Mouse (Mus musculus) embryonic facial prominence, embryonic 13.5 days (tissue): ENCODE results near the gene Slc6a11. TPM values are rescaled to one million over a fixed set of nuclear protein-coding genes. Genes with fewer than 3 reads are reported as not detected.

Experiments
- ATAC-seq: fragments of 200-750 bp; cut with Nextera tagmentation; 2 replicates; pipeline ENCODE4 v1.8.0; 2017; ENCODE audit warnings: low read depth; ENCODE audit not compliant: insufficient number of reproducible peaks, insufficient read depth, low FRiP score, low TSS enrichment
- H3K27ac ChIP-seq: fragments of 300-500 bp; sonication (generic); 2 replicates; pipeline ENCODE4 v1.5.1; 2015; ENCODE audit warnings: moderate library complexity, mild to moderate bottlenecking, inconsistent platforms
- H3K27me3 ChIP-seq: fragments of 300-500 bp; sonication (generic); 2 replicates; pipeline ENCODE4 v1.6.1; 2015; ENCODE audit warnings: mild to moderate bottlenecking, inconsistent platforms
- H3K36me3 ChIP-seq: fragments of 300-500 bp; sonication (generic); 2 replicates; pipeline ENCODE4 v1.6.1; 2015; ENCODE audit warnings: mild to moderate bottlenecking, inconsistent platforms
- H3K4me1 ChIP-seq: fragments of 300-500 bp; sonication (generic); 2 replicates; pipeline ENCODE4 v1.6.1; 2015; ENCODE audit warnings: inconsistent platforms
- H3K4me2 ChIP-seq: fragments of 300-500 bp; sonication (generic); 2 replicates; pipeline ENCODE4 v1.6.1; 2015; ENCODE audit warnings: moderate library complexity, mild to moderate bottlenecking, inconsistent platforms
- H3K4me3 ChIP-seq: fragments of 300-500 bp; sonication (generic); 2 replicates; pipeline ENCODE4 v1.5.1; 2015; ENCODE audit warnings: mild to moderate bottlenecking, inconsistent platforms
- H3K9ac ChIP-seq: fragments of 300-500 bp; sonication (generic); 2 replicates; pipeline ENCODE4 v1.6.1; 2015; ENCODE audit warnings: mild to moderate bottlenecking, inconsistent platforms
- H3K9me3 ChIP-seq: fragments of 300-500 bp; sonication (generic); 2 replicates; pipeline ENCODE4 v1.6.1; 2016; ENCODE audit warnings: inconsistent platforms
- WGBS: fragments of 180-500 bp; shearing (Covaris S2); methylation state at CpG from one replicate; pipeline ENCODE4 v1.1.7; 2015; ENCODE audit warnings: mixed read lengths; 5-methylcytosine and 5-hydroxymethylcytosine counted together
- polyA plus RNA-seq: library from polyadenylated mRNA; unstranded; fragments of >200 nt; fragmentation: Nextera tagmentation; extraction: Ambion mirVana; gene quantifications from 2 replicates; pipeline ENCODE4 v1.2.1, GENCODE M21; 2015

The Slc6a11 gene
- polyA plus RNA-seq, 1 experiment from 2014 or later, result 0.38 TPM

DNA sequence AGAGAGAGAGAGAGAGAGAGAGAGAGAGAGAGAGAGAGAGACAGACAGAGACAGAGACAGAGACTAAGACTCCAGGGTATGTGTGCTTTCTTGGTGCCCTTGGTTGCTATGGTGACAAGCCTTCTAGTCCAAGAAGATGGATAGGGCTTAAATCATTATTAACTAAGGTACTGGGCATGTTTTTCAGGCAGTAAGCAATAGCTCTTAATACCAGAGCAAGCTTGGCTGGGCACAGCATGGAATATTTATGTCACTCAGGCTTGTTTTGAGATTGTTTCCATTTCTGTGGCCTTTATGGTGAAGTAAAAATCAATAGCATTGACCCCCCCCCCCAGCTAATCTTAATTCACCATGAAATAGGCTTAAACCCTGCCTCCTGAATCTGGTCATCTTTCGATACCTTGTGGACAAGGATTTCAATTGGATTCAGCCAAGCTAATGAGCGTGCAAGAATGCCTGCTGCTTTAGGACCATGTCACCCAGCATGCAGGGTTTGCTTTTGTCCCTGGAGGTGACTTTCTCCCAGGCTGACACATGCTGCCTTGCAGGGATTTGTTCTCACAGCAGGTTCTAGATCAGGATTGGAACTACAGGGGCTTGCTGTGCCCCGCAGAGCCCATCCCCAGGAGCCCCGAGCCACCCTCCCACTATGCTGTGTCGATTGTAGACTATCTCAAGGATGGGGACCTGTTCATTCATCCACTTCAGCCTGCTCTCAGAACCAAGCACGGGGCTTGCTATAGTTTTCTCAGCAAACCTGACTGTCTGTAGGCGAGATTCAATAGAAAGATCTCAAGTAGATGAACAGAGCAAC, 51.5 kb downstream of the Slc6a11 start:
- no peak overlapping the region for H3K27ac ChIP-seq
- no peak for ATAC-seq
- 38% methylated on average over 7 of the region's 7 CpGs for WGBS

DNA sequence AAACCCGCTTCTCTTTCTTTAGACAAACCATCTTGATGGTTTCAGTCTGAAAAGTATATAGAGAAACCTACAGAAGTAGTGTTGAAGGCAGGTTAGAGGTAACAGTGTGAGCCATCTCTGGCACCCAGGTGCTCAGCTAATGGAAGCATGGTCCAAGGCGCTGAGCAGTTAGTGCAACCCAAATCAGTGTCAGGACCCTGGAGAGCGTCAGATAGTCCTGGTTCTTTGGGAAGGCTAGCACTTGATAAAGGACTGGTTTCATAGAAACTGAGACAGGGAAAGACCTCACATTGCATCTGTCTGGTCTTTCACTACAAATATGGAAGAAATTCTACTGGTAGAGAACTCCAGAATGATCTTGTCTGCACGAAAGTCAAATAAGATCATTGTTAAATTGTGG, 56.1 kb downstream of the Slc6a11 start:
- Histone ChIP-seq H3K27ac (no peak overlapping the region), H3K27me3 (no peaks in the 10 kb centered on the region), H3K4me1 (no peaks in the 10 kb centered on the region), H3K9me3 (no peaks in the 10 kb centered on the region), H3K36me3 (no peaks in the 10 kb centered on the region), H3K4me3 (no peak overlapping the region), H3K4me2 (no peak overlapping the region), H3K9ac (no peak overlapping the region)
- WGBS, result 51% methylated on average over 4 of the region's 4 CpGs
- ATAC-seq, result no peak

More for the DNA sequence above, 51.5 kb downstream of the Slc6a11 start:
- no peaks in the 10 kb centered on the region for H3K27me3 ChIP-seq
- H3K9ac ChIP-seq, result no peak overlapping the region
- H3K4me2 ChIP-seq, result no peak overlapping the region
- H3K4me3 ChIP-seq, result no peak overlapping the region
- H3K4me1 ChIP-seq, result no peaks in the 10 kb centered on the region
- no peaks in the 10 kb centered on the region for H3K36me3 ChIP-seq
- H3K9me3 ChIP-seq, result no peaks in the 10 kb centered on the region

DNA sequence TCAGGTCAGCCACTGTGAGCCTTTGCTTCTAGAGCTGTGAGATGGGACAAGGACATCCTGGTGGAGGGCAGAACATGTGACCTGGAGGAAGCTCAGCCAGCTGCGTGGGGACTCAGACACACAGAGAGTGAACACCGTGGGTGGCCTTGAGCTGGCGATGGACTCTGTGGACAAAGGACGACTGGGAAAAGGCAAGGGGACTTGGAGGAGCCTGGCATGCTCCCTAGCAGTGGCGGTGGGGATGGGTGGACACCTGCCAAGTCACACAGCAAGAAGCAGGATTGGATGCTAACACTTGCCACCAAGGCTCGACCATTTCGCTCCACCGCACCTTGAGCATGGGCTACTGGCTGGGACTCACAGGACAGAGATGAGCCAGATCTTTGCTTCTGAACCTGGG, 57.8 kb downstream of the Slc6a11 start:
- H3K27me3 ChIP-seq, result no peaks in the 10 kb centered on the region
- no peak overlapping the region for H3K4me2 ChIP-seq
- no peaks in the 10 kb centered on the region for H3K36me3 ChIP-seq
- H3K27ac ChIP-seq, result no peak overlapping the region
- WGBS, result 72% methylated on average over 8 of the region's 8 CpGs
- no peak overlapping the region for H3K4me3 ChIP-seq
- H3K9me3 ChIP-seq, result no peaks in the 10 kb centered on the region
- H3K9ac ChIP-seq, result no peak overlapping the region
- no peak for ATAC-seq
- no peaks in the 10 kb centered on the region for H3K4me1 ChIP-seq

DNA sequence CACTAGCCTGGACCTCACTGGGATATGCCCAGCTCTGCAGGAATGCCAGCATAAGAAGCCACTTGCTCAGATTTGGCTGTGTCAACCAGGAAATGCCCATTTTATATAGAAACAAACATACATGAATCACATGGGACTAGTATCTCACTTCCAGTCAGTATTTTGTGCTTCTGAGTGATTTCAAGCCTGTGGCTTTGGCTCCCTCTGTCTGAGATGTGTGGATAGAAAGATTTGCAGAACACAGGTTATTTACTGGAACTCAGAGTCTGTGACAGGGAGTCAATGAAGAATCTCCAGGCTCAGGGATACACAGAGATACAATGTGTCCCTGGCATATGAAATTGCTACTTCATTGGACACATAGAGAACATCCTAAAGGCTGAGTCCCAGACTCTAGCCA, 65.0 kb downstream of the Slc6a11 start:
- H3K4me2 ChIP-seq, result no peak overlapping the region
- H3K27me3 ChIP-seq, result no peaks in the 10 kb centered on the region; the same call in 1 of the 2 replicates
- no peak overlapping the region for H3K9ac ChIP-seq
- no peak overlapping the region for H3K27ac ChIP-seq
- no peak overlapping the region for H3K4me3 ChIP-seq
- H3K36me3 ChIP-seq, result no peaks in the 10 kb centered on the region
- no peaks in the 10 kb centered on the region for H3K4me1 ChIP-seq
- H3K9me3 ChIP-seq, result no peaks in the 10 kb centered on the region
- ATAC-seq, result no peak

DNA sequence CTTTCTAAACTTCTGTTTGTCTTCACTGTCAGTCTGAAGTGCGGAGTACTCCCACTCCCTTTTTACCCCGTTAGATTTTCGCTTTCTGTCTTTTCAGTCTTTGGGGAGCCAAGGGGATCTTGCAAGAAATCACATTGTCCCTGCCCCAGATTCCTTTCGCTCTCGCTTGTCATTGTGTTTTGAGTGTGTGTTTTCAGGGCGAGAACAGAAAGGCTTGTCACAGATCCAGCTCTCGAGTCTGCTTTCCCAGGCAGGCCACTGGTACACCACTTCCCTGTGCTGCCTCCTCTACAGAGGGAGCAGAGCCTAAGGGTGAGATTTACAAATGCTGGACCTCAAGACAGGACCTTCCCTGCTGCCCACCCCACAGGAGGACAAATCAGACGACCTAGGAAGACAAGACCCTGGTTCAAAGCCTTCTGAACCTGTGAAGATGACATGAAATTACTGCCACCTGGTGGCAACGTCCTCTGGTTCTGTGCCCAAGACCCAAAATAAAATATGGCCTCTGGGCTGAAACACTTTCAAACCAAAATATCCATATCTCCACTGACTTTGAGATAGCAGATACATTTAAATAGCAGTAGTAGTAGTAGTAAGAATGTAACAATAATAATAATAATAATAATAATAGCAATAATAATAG, 68.3 kb downstream of the Slc6a11 start:
- no peak for ATAC-seq
- no peaks in the 10 kb centered on the region for H3K9me3 ChIP-seq

DNA sequence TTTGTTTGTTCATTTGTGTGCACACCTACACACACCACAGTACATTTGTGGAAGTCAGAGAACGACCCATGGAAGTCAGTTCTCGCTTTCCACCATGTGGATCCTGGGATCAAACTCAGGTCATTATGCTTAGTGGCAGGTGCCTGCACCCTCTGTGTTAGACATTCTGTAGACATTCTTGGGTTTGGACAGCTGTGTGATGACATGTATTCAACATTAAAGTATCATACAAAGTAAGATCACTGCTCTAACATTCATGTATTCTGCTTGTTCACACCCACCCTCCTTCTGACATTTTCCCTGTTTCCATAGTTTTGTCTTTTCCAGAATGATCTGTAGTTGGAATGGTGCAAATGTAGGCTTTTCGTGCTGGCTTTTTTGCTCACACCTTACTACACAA, 73.5 kb downstream of the Slc6a11 start:
- no peak for ATAC-seq
- H3K27ac ChIP-seq, result no peak overlapping the region
- no peaks in the 10 kb centered on the region for H3K27me3 ChIP-seq
- H3K36me3 ChIP-seq, result no peaks in the 10 kb centered on the region
- no peak overlapping the region for H3K4me2 ChIP-seq
- H3K9ac ChIP-seq, result no peak overlapping the region
- WGBS, result 84% methylated on average over 3 of the region's 3 CpGs
- H3K4me1 ChIP-seq, result no peaks in the 10 kb centered on the region
- H3K9me3 ChIP-seq, result no peaks in the 10 kb centered on the region
- H3K4me3 ChIP-seq, result no peak overlapping the region

More for the DNA sequence above, 68.3 kb downstream of the Slc6a11 start:
- H3K36me3 ChIP-seq, result no peaks in the 10 kb centered on the region
- H3K4me1 ChIP-seq, result no peaks in the 10 kb centered on the region
- 56% methylated on average over 9 of the region's 9 CpGs for WGBS
- H3K9ac ChIP-seq, result no peak overlapping the region
- H3K4me2 ChIP-seq, result no peak overlapping the region
- H3K27me3 ChIP-seq, result no peaks in the 10 kb centered on the region; the same call in 1 of the 2 replicates
- H3K27ac ChIP-seq, result no peak overlapping the region
- H3K4me3 ChIP-seq, result no peak overlapping the region

DNA sequence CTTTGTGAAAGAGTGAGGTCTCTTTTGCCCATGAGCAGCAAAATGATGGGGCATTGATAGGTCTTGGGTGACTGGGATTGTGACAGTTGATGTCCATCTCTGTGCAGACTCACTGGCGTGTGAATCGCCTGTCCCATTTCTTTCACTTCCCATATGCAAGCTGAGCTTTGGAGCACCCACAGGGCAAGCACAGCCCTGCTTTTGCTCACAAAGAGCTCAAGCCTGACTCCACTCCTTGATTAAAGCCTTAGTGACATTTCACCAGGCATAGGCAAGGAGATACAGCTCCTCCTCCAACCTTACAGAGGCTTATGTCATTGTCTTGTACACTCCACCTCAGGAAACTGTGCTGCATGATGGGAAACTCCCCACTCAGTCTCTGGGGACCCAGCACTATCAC, 77.3 kb downstream of the Slc6a11 start:
- no peak overlapping the region for H3K27ac ChIP-seq
- no peak overlapping the region for H3K4me2 ChIP-seq
- H3K27me3 ChIP-seq, result no peaks in the 10 kb centered on the region
- H3K4me3 ChIP-seq, result no peak overlapping the region
- 89% methylated on average over 2 of the region's 2 CpGs for WGBS
- no peak for ATAC-seq
- no peaks in the 10 kb centered on the region for H3K36me3 ChIP-seq
- H3K9ac ChIP-seq, result no peak overlapping the region
- no peaks in the 10 kb centered on the region for H3K4me1 ChIP-seq
- H3K9me3 ChIP-seq, result no peaks in the 10 kb centered on the region

DNA sequence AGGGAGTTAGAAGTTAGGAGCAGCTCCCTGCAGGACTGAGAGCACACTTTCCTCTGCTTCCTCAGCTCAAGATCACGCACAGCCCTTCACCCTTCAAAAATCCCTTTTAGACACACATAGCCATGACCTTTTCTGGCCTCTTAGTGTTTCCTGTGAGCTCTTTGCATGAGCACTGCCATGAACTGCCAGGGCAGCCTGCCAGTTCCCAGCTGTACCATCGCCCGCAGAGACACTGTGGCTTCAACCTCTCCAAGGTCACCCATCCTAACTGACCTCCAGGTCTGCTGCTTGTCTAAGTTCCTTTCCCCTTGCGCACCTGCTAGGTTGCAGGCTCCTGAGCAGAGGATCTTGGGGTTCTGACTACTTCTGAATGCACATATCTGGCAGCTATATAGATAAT, 83.4 kb downstream of the Slc6a11 start:
- no peak overlapping the region for H3K4me2 ChIP-seq
- 78% methylated on average over 4 of the region's 4 CpGs for WGBS
- H3K36me3 ChIP-seq, result no peaks in the 10 kb centered on the region
- no peak for ATAC-seq
- H3K9me3 ChIP-seq, result no peaks in the 10 kb centered on the region
- H3K4me3 ChIP-seq, result no peak overlapping the region
- no peaks in the 10 kb centered on the region for H3K4me1 ChIP-seq
- H3K27ac ChIP-seq, result no peak overlapping the region
- H3K9ac ChIP-seq, result no peak overlapping the region
- H3K27me3 ChIP-seq, result no peaks in the 10 kb centered on the region

DNA sequence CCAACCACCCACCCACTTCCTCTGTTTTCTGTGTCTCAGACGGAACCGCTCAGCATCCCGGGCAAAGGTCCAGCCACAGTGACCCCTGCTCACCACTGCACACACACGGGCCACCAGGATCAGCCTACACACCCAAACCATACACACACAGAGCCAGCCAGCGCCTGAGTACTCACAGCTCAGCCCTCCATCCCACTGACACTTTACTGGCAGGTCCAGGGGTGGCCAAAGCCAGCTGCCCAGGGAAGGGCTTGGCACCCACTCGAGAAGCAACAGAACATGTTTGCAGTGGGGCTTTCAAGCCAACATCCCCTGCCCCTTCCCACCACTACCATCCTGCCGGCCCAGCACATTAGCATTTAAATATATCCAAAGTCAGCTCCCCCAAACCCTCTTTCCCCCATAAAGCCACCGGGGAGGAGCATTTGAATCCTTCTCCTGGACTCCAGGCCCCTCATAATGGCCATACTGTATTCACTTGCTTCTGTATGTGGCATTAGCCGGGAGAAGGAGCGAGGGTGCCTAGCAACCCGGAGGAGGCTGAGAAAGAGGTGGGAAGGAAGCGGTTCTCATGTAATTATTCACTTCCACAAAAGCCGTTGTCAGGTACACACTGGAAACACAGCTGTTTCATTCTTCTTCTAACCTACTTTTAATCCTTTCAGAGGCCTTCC, 85.8 kb downstream of the Slc6a11 start:
- Histone ChIP-seq H3K9ac (no peak overlapping the region), H3K27me3 (no peaks in the 10 kb centered on the region), H3K36me3 (no peaks in the 10 kb centered on the region), H3K4me1 (no peaks in the 10 kb centered on the region), H3K27ac (no peak overlapping the region), H3K4me3 (no peak overlapping the region), H3K4me2 (no peak overlapping the region), H3K9me3 (no peaks in the 10 kb centered on the region)
- ATAC-seq, result no peak
- 55% methylated on average over 13 of the region's 13 CpGs for WGBS

DNA sequence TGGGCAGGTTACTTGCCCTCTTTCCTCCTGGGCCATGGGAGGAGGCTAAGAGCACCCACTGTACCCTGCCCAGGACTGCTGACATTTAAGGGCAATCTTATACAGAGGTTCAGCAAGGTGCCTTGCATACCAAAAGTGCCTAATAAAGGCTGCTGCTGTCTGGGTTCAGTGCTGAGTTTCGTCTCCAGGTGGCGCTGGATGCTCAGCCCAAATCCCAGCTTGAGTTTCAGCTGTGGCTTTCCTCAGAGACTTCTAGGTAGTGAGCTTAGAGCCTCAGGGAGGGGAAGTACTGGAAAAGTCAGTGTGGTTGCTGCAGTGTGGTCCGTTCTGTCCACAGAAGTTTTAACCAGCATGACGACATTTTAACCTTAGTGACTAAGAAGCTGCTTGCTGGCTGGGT, 93.4 kb downstream of the Slc6a11 start:
- Histone ChIP-seq H3K9ac (no peak overlapping the region), H3K4me1 (no peaks in the 10 kb centered on the region), H3K36me3 (no peaks in the 10 kb centered on the region), H3K27me3 (no peaks in the 10 kb centered on the region), H3K4me2 (no peak overlapping the region), H3K27ac (no peak overlapping the region), H3K4me3 (no peak overlapping the region), H3K9me3 (no peaks in the 10 kb centered on the region)
- no peak for ATAC-seq
- WGBS, result 8% methylated on average over 4 of the region's 4 CpGs

DNA sequence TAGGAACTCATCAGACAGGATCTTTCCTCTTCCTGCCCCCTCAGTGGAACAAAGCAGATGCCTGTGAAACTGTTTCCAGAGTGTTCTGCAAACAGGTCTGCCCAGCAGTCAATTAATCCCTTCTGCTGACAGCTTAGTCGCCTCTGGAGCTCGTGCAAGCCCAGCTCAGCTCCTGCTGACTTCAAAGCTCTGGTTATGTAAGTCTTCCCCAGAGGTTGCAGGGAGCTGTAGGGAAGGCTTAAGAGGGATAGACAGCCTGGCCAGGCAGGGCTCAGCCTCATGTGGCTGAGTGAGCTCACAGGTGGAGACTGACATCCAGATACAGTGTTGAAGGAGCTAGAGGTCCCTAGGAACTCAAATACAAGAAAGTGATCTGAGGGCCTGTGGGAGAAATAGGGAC, 96.3 kb downstream of the Slc6a11 start:
- Histone ChIP-seq H3K4me3 (no peak overlapping the region), H3K9ac (no peak overlapping the region), H3K9me3 (no peaks in the 10 kb centered on the region), H3K36me3 (no peaks in the 10 kb centered on the region), H3K27me3 (no peaks in the 10 kb centered on the region), H3K4me1 (no peaks in the 10 kb centered on the region), H3K4me2 (no peak overlapping the region), H3K27ac (no peak overlapping the region)
- ATAC-seq, result no peak
- WGBS, result 0% methylated on average over 2 of the region's 2 CpGs

DNA sequence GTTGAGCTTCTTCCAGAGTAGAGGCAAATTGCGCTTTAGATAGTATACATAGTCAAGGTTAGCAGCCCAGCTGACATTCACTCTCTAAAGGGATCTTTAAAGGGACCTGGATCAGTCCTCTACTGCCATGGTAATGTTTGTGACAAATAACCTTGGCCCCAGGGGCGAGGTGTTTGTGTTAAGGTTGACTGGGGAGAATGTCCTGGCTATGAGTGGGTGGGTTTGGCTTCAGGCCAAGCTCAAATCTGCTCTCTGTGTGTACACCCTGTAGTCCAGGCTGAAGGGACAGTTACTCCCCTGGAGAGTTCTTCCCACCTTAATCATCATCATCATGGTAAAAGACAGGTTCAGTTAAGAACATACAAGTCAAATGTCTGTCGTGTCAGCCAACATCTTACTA, 97.2 kb downstream of the Slc6a11 start:
- Histone ChIP-seq H3K4me1 (no peaks in the 10 kb centered on the region), H3K9ac (no peak overlapping the region), H3K27me3 (no peaks in the 10 kb centered on the region), H3K4me3 (no peak overlapping the region), H3K4me2 (no peak overlapping the region), H3K9me3 (no peaks in the 10 kb centered on the region), H3K27ac (no peak overlapping the region), H3K36me3 (no peaks in the 10 kb centered on the region)
- WGBS, result 75% methylated on average over 3 of the region's 3 CpGs
- no peak for ATAC-seq
